Mouse (Mus musculus): ENCODE results near the gene Pik3r1. TPM values are rescaled to one million over a fixed set of nuclear protein-coding genes. Genes with fewer than 3 reads are reported as not detected.

Pik3r1 gene
- total RNA-seq (2023), result 100 to 1,000 TPM; 145 to 160 TPM

GRCm38 (mm10) chr13:101767809-101768629, at the start of gene Pik3r1:
TSS of gene Pik3r1 (minus strand) at chr13:101768217.

Measured in T-cell, adult 66 days (primary cell).